Mouse (Mus musculus) MEL (cell line): ENCODE measurements at regions not wholly inside any gene's neighbourhood (a gene's known extent, or its start where the extent isn't known, plus 50 kb on each side); places are given as distances from the start of the nearest gene placed in this dataset.

Source experiments
- DNase-seq: peaks from one replicate; pipeline ENCODE4 v3.0.0; 2011; ENCODE audit warnings: low read depth, low spot score
- H3K27ac ChIP-seq: 2 replicates; pipeline ENCODE4 v1.5.1; 2012; ENCODE audit warnings: low read depth, mild to moderate bottlenecking, control low read depth, low read length, moderate library complexity; ENCODE audit not compliant: control insufficient read depth
- H3K27me3 ChIP-seq, 2 experiments: fragments of 150-350 bp in 1 of 2; sonication (generic) in 1 of 2; 2 replicates each; pipeline ENCODE4 v1.6.1; 2012; ENCODE audit warnings: low read length in 2 of 2, mild to moderate bottlenecking in 2 of 2, improper control_type of control experiment in 1 of 2, moderate library complexity in 1 of 2; ENCODE audit not compliant: insufficient read depth in 2 of 2, control insufficient read depth in 1 of 2
- H3K36me3 ChIP-seq, 2 experiments: 2 replicates each; pipeline ENCODE4 v1.6.1; 2012 to 2014; ENCODE audit warnings: low read length in 2 of 2, improper control_type of control experiment in 1 of 2, inconsistent platforms in 1 of 2, mild to moderate bottlenecking in 1 of 2; ENCODE audit not compliant: insufficient read depth in 2 of 2, control insufficient read depth in 1 of 2
- H3K4me1 ChIP-seq, 2 experiments: fragments of 150-350 bp in 1 of 2; sonication (generic) in 1 of 2; 2 replicates each; pipeline ENCODE4 v1.6.1; 2012; ENCODE audit warnings: low read length in 2 of 2, improper control_type of control experiment in 1 of 2, mild to moderate bottlenecking in 1 of 2; ENCODE audit not compliant: insufficient read depth in 2 of 2, control insufficient read depth in 1 of 2
- H3K4me3 ChIP-seq, 2 experiments: fragments of 150-350 bp in 1 of 2; sonication (generic) in 1 of 2; 2 replicates each; pipeline ENCODE4 v1.5.1; 2012; ENCODE audit warnings: low read depth in 2 of 2, low read length in 2 of 2, mild to moderate bottlenecking in 2 of 2, moderate library complexity in 2 of 2, control low read depth in 1 of 2, improper control_type of control experiment in 1 of 2; ENCODE audit not compliant: control insufficient read depth in 1 of 2, insufficient read depth in 1 of 2
- H3K79me2 ChIP-seq: 2 replicates; pipeline ENCODE4 v1.6.1; 2012; ENCODE audit warnings: mild to moderate bottlenecking, low read length, moderate library complexity; ENCODE audit not compliant: control insufficient read depth, poor library complexity, insufficient read depth
- H3K9ac ChIP-seq: 2 replicates; pipeline ENCODE4 v1.6.1; 2012; ENCODE audit warnings: low read depth, mild to moderate bottlenecking, control low read depth, low read length, moderate library complexity; ENCODE audit not compliant: control insufficient read depth, poor library complexity, severe bottlenecking
- H3K9me3 ChIP-seq: fragments of 150-350 bp; sonication (generic); replicated peaks from 2 replicates; pipeline ENCODE4 v1.6.1; 2012; ENCODE audit warnings: mild to moderate bottlenecking, low read length, improper control_type of control experiment, moderate library complexity; ENCODE audit not compliant: insufficient read depth
- CTCF ChIP-seq, 3 experiments: IDR thresholded peaks in 2 of 3; conservative IDR thresholded peaks in 1 of 3; 2 replicates each; pipeline ENCODE4 v1.5.1; 2011 to 2012; ENCODE audit warnings: low read length in 3 of 3, low read depth in 2 of 3, mild to moderate bottlenecking in 2 of 3, improper control_type of control experiment in 1 of 3, inconsistent platforms in 1 of 3, mixed read lengths in 1 of 3, moderate library complexity in 1 of 3; ENCODE audit not compliant: control insufficient read depth in 1 of 3, insufficient read depth in 1 of 3, poor library complexity in 1 of 3, severe bottlenecking in 1 of 3
- EP300 ChIP-seq, 2 experiments: IDR thresholded peaks; 2 replicates each; pipeline ENCODE4 v1.6.1; 2011; ENCODE audit warnings: improper control_type of control experiment in 2 of 2, low read length in 2 of 2, low read depth in 1 of 2, mild to moderate bottlenecking in 1 of 2
- ETS1 ChIP-seq: IDR thresholded peaks from 2 replicates; pipeline ENCODE4 v1.6.1; 2012; ENCODE audit warnings: low read depth, mild to moderate bottlenecking, inconsistent platforms, low read length, improper control_type of control experiment, moderate library complexity
- HCFC1 ChIP-seq: IDR thresholded peaks from 2 replicates; pipeline ENCODE4 v1.6.1; 2012; ENCODE audit warnings: low read depth, mild to moderate bottlenecking, inconsistent platforms, low read length, improper control_type of control experiment, moderate library complexity
- MAZ ChIP-seq: IDR thresholded peaks from 2 replicates; pipeline ENCODE4 v1.6.1; 2012; ENCODE audit warnings: low read depth, mild to moderate bottlenecking, inconsistent platforms, low read length, improper control_type of control experiment
- MEF2A ChIP-seq: IDR thresholded peaks from 2 replicates; pipeline ENCODE4 v1.6.1; 2014; ENCODE audit warnings: low read depth, mild to moderate bottlenecking, inconsistent platforms, low read length, improper control_type of control experiment; ENCODE audit not compliant: poor library complexity, insufficient replicate concordance, severe bottlenecking; ENCODE audit errors: extremely low read depth
- MYB ChIP-seq: IDR thresholded peaks from 2 replicates; pipeline ENCODE4 v1.6.1; 2011; ENCODE audit warnings: mild to moderate bottlenecking, low read depth, low read length, improper control_type of control experiment
- NRF1 ChIP-seq: IDR thresholded peaks from 2 replicates; pipeline ENCODE4 v1.6.1; 2014; ENCODE audit warnings: low read depth, mild to moderate bottlenecking, inconsistent platforms, low read length, improper control_type of control experiment, moderate library complexity; ENCODE audit not compliant: poor library complexity, insufficient read depth, severe bottlenecking
- POLR2A ChIP-seq, 2 experiments: IDR thresholded peaks; 2 replicates each; pipeline ENCODE4 v1.6.1; 2011 to 2012; ENCODE audit warnings: low read length in 2 of 2, mild to moderate bottlenecking in 2 of 2, control low read depth in 1 of 2, improper control_type of control experiment in 1 of 2, low read depth in 1 of 2, moderate library complexity in 1 of 2; ENCODE audit not compliant: control insufficient read depth in 1 of 2, insufficient read depth in 1 of 2, poor library complexity in 1 of 2
- POLR2AphosphoS2 ChIP-seq: IDR thresholded peaks from 2 replicates; pipeline ENCODE4 v1.6.1; 2011; ENCODE audit warnings: low read length, improper control_type of control experiment
- RAD21 ChIP-seq: IDR thresholded peaks from 2 replicates; pipeline ENCODE4 v1.6.1; 2011; ENCODE audit warnings: mild to moderate bottlenecking, low read depth, low read length, improper control_type of control experiment
- SIN3A ChIP-seq: IDR thresholded peaks from 2 replicates; pipeline ENCODE4 v1.6.1; 2012; ENCODE audit warnings: low read length, improper control_type of control experiment, inconsistent platforms
- TAL1 ChIP-seq: IDR thresholded peaks from 2 replicates; pipeline ENCODE4 v1.6.1; 2012; ENCODE audit warnings: mild to moderate bottlenecking, inconsistent platforms, low read length, moderate library complexity, mixed read lengths
- TBP ChIP-seq: IDR thresholded peaks from 2 replicates; pipeline ENCODE4 v1.8.0; 2011; ENCODE audit warnings: low read depth, low read length, improper control_type of control experiment
- TCF12 ChIP-seq: IDR thresholded peaks from 2 replicates; pipeline ENCODE4 v1.6.1; 2014; ENCODE audit warnings: low read depth, mild to moderate bottlenecking, inconsistent platforms, low read length, improper control_type of control experiment, moderate library complexity
- UBTF ChIP-seq: IDR thresholded peaks from 2 replicates; pipeline ENCODE4 v1.6.1; 2012; ENCODE audit warnings: low read depth, mild to moderate bottlenecking, inconsistent platforms, low read length, improper control_type of control experiment, moderate library complexity, borderline replicate concordance; ENCODE audit not compliant: insufficient read depth
- USF1 ChIP-seq: IDR thresholded peaks from 2 replicates; pipeline ENCODE4 v1.6.1; 2014; ENCODE audit warnings: low read depth, mild to moderate bottlenecking, inconsistent platforms, low read length, improper control_type of control experiment, moderate library complexity
- USF2 ChIP-seq, 2 experiments: IDR thresholded peaks; 2 replicates each; pipeline ENCODE4 v1.6.1; 2011 to 2012; ENCODE audit warnings: improper control_type of control experiment in 2 of 2, low read length in 2 of 2, borderline replicate concordance in 1 of 2, inconsistent platforms in 1 of 2, low read depth in 1 of 2, mild to moderate bottlenecking in 1 of 2; ENCODE audit not compliant: insufficient read depth in 1 of 2
- ZKSCAN1 ChIP-seq: IDR thresholded peaks from 2 replicates; pipeline ENCODE4 v1.6.1; 2012; ENCODE audit warnings: low read depth, mild to moderate bottlenecking, inconsistent platforms, low read length, improper control_type of control experiment, moderate library complexity
- ZNF384 ChIP-seq: IDR thresholded peaks from 2 replicates; pipeline ENCODE4 v1.6.1; 2012; ENCODE audit warnings: low read depth, mild to moderate bottlenecking, inconsistent platforms, low read length, improper control_type of control experiment

GRCm38 (mm10) chr10:116654091-116654490, 72.8 kb upstream of the Cnot2 start:
- Histone ChIP-seq H3K9ac (no peak overlapping the region), H3K79me2 (no peaks in the 10 kb centered on the region), H3K27me3 (no peaks in the 10 kb centered on the region), H3K4me3 (no peak overlapping the region), H3K4me1 (no peaks in the 10 kb centered on the region), H3K36me3 (no peaks in the 10 kb centered on the region), H3K9me3 (no peaks in the 10 kb centered on the region), H3K27ac (no peak overlapping the region)
- no peak for DNase-seq
- TF ChIP-seq ZNF384 (no peak), TBP (no peak), TAL1 (no peak), USF1 (no peak), MEF2A (no peak), MYB (no peak), MAZ (no peak), UBTF (no peak), USF2 (IDR thresholded peaks at IDR 0.05; ENCODE audit: borderline replicate concordance in 1 of 2, insufficient read depth in 1 of 2, low read depth in 1 of 2, low read length in 2 of 2) (no peak), ETS1 (no peak), RAD21 (no peak), EP300 (IDR thresholded peaks at IDR 0.05; ENCODE audit: low read depth in 1 of 2, low read length in 2 of 2) (no peak), NRF1 (no peak), TCF12 (no peak), POLR2A (IDR thresholded peaks at IDR 0.05; ENCODE audit: control insufficient read depth in 1 of 2, insufficient read depth in 1 of 2, low read depth in 1 of 2, low read length in 2 of 2, poor library complexity in 1 of 2) (no peak), POLR2AphosphoS2 (no peak), HCFC1 (no peak), SIN3A (no peak)

GRCm38 (mm10) chr10:116653511-116653945, 72.2 kb upstream of the Cnot2 start:
- H3K27me3 ChIP-seq, result no peaks in the 10 kb centered on the region
- TF ChIP-seq RAD21, result peak; percentile 2; the same call in 1 of the 2 replicates
- peak in 2 of 3 experiments; percentile 7 to 15; a peak in 2 of 6 replicates for TF ChIP-seq CTCF (IDR thresholded peaks at IDR 0.05 in 2 of 3, conservative IDR thresholded peaks at IDR 0.05 in 1 of 3; ENCODE audit: control insufficient read depth in 1 of 3, insufficient read depth in 1 of 3, low read depth in 2 of 3, low read length in 3 of 3, poor library complexity in 1 of 3, severe bottlenecking in 1 of 3)
- no peak for TF ChIP-seq ZKSCAN1
- no peak overlapping the region for H3K27ac ChIP-seq

More at GRCm38 (mm10) chr10:116653511-116653945, 72.2 kb upstream of the Cnot2 start:
- H3K79me2 ChIP-seq, result no peaks in the 10 kb centered on the region
- no peaks in the 10 kb centered on the region for H3K36me3 ChIP-seq
- no peaks in the 10 kb centered on the region for H3K9me3 ChIP-seq
- DNase-seq, result peak; percentile 4
- H3K4me3 ChIP-seq, result no peak overlapping the region
- no peaks in the 10 kb centered on the region for H3K4me1 ChIP-seq
- H3K9ac ChIP-seq, result no peak overlapping the region
